Mouse (Mus musculus): ENCODE measurements around the gene Gbp6.

DNA sequence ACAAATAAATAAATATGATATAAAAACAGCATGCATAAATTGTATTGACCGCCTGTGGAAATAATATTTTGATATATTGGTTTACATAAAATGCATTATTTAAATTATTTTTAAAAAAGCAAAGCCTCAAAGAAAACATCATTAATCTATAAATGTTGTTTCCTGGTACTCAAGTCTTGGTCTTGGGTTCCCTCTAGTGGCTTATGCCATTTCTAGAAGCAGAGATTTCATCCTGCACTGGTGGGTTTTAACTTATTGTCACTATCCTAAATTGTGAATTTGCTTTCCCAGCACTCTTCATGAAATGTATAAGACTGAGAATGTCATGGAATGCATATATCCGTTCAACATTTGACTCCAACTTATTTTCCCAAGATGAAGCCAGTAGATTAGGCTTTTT, 29.0 kb upstream of the Gbp6 start:
- TF ChIP-seq CTCF (IDR thresholded peaks at IDR 0.05) = peak; percentile 88
- TF ChIP-seq EP300 (IDR thresholded peaks at IDR 0.05; ENCODE audit: insufficient read depth, low read depth, low read length) = no peak
- no peak for TF ChIP-seq POLR2A (IDR thresholded peaks at IDR 0.05; ENCODE audit: insufficient read depth, low read depth, low read length)
